Mouse (Mus musculus) lung, postnatal 0 days (tissue): ENCODE measurements around the gene Zfp772. TPM values are rescaled to one million over a fixed set of nuclear protein-coding genes. Genes with fewer than 3 reads are reported as not detected.
A peak's percentile ranks its signal among the peaks of the same experiment; 100 is the strongest.

ENCODE experiments used
- ATAC-seq: fragments of 200-750 bp; cut with Nextera tagmentation; 2 replicates; pipeline ENCODE4 v1.8.0; 2017; ENCODE audit warnings: moderate library complexity
- DNase-seq: peaks from one replicate; pipeline ENCODE4 v3.0.0-alpha.2; 2016; ENCODE audit warnings: low spot score
- H3K27ac ChIP-seq: fragments of 300-500 bp; sonication (generic); 2 replicates; pipeline ENCODE4 v1.5.1; 2014; ENCODE audit warnings: antibody characterized with exemption, mild to moderate bottlenecking, low read length, mixed read lengths
- H3K27me3 ChIP-seq: fragments of 300-500 bp; sonication (generic); replicated peaks from 2 replicates; pipeline ENCODE4 v1.6.1; 2014; ENCODE audit warnings: low read length, mixed read lengths; ENCODE audit not compliant: insufficient read depth
- H3K36me3 ChIP-seq: fragments of 300-500 bp; sonication (generic); 2 replicates; pipeline ENCODE4 v1.6.1; 2014; ENCODE audit warnings: low read length, mixed read lengths; ENCODE audit not compliant: insufficient read depth
- H3K4me1 ChIP-seq: fragments of 300-500 bp; sonication (generic); 2 replicates; pipeline ENCODE4 v1.6.1; 2014; ENCODE audit warnings: antibody characterized with exemption, low read depth, low read length, mixed read lengths; ENCODE audit not compliant: insufficient read depth
- H3K4me2 ChIP-seq: fragments of 300-500 bp; sonication (generic); replicated peaks from 2 replicates; pipeline ENCODE4 v1.6.1; 2014; ENCODE audit warnings: low read depth, mild to moderate bottlenecking, low read length, moderate library complexity, mixed read lengths
- H3K4me3 ChIP-seq: fragments of 300-500 bp; sonication (generic); 2 replicates; pipeline ENCODE4 v1.5.1; 2014; ENCODE audit warnings: low read depth, low read length
- H3K9ac ChIP-seq: fragments of 300-500 bp; sonication (generic); replicated peaks from 2 replicates; pipeline ENCODE4 v1.6.1; 2014; ENCODE audit warnings: low read depth, mild to moderate bottlenecking
- H3K9me3 ChIP-seq: fragments of 300-500 bp; sonication (generic); 2 replicates; pipeline ENCODE4 v1.6.1; 2016; ENCODE audit warnings: low read length, mixed read lengths
- CTCF ChIP-seq: IDR thresholded peaks from 2 replicates; pipeline ENCODE4 v1.5.1; 2016; ENCODE audit warnings: antibody characterized with exemption, mild to moderate bottlenecking
- EP300 ChIP-seq: IDR thresholded peaks from 2 replicates; pipeline ENCODE4 v1.6.1; 2016; ENCODE audit warnings: antibody characterized with exemption, mild to moderate bottlenecking, control low read depth
- WGBS: fragments of 180-500 bp; shearing (Covaris S2); extraction: QIAGEN DNeasy Blood & Tissue Kit; methylation state at CpG from one replicate; pipeline ENCODE4 v1.1.7; 2014; 5-methylcytosine and 5-hydroxymethylcytosine counted together
- polyA plus RNA-seq: library from polyadenylated mRNA; unstranded; fragments of >200 nt; fragmentation: Nextera tagmentation; extraction: Ambion mirVana; gene quantifications from 2 replicates; pipeline ENCODE4 v1.2.1, GENCODE M21; 2015

Zfp772 gene
- polyA plus RNA-seq, 1 experiment from 2014 or later: 4.0 TPM

DNA sequence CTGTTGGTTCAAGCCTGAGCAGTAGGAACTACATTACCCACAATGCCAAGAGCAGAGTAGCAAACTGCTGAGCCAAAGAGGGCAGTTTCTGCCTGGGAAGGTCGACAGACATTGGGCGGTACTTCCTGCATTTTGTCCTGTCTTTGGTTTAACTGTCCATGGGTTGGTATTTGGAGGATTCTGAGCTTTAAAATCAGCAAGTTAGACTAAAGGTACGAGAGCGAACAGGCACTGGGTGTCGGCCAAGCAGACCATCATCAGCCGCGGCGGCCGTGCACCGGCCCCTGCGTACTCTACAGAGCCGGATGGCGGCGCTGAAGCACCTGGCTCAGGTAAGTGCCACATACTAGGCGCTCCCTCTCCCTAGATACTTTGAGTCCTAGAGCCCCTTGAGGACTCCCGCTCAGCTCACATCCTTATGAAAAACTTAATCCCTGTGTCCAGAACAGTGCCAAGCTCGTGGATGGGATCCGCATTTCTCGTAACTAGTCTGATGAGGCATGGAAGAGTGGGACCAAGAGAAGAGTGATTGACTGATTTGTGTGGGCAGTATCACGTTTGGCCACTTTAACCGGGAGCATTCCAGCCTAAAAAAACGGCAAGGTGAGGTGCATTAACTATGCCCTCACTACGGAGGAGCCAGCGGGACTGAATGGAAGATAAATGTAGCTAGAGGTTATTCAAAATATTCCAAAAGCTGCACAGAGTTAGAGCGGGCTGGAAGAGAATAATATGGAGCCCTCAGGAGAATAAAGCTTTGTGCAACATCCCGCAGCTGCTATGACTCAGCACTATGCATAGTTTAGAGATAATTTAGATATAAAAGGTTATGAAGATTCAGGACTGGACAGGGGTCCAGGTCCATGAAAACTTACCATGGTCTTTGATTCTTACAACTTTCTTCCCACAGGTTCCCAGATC, 38.3 kb downstream of the Zfp772 start, which contains the start of gene Zfp418:
Gene Zfp418, plus strand, starts transcription at position 104 of the 921 bp plus-strand sequence.
- peak within 1 kb of the TSS; percentile 63 for H3K4me3 ChIP-seq
- DNase-seq: peak; percentile 84
- H3K9me3 ChIP-seq: no peaks in the 10 kb centered on the region
- 1% methylated on average over 26 of the region's 26 CpGs for WGBS
- no peaks in the 10 kb centered on the region for H3K4me1 ChIP-seq
- peak within 1 kb of the TSS; percentile 48 for H3K27ac ChIP-seq
- TF ChIP-seq CTCF (peak; percentile 29), EP300 (peak; percentile 38; the same call in 1 of the 2 replicates)
- H3K9ac ChIP-seq: peak within 1 kb of the TSS; percentile 30
- H3K27me3 ChIP-seq: no peaks in the 10 kb centered on the region
- H3K4me2 ChIP-seq: peak within 1 kb of the TSS; percentile 86
- peak; percentile 98 for ATAC-seq
- peaks cover 4% of the 10 kb centered on the region; the same call in 1 of the 2 replicates for H3K36me3 ChIP-seq

Other genes with a start within 250 kb of the Zfp772 start
- 0.42 TPM in 2 replicates for gene Aurkc, start 214.7 kb downstream of the Zfp772 start, polyA plus RNA-seq
- 10.4 and 11.9 TPM in 2 replicates for gene Zfp954, start 88.5 kb downstream of the Zfp772 start, polyA plus RNA-seq
- 0.54 and 0.89 TPM in 2 replicates for gene Zfp773, start 73.2 kb downstream of the Zfp772 start, polyA plus RNA-seq
- 1.3 and 1.4 TPM in 2 replicates for gene Zfp418, start 38.7 kb downstream of the Zfp772 start, polyA plus RNA-seq
- 0.32 and 0.44 TPM in 2 replicates for gene Vmn2r29, start 37.3 kb upstream of the Zfp772 start, polyA plus RNA-seq
- 1.7 and 1.8 TPM in 2 replicates for gene Gm45844, start 68.3 kb upstream of the Zfp772 start, polyA plus RNA-seq
- 48.5 and 50.6 TPM in 2 replicates for gene Clcn4, start 90.9 kb upstream of the Zfp772 start, polyA plus RNA-seq
- not detected in 2 replicates for gene Vmn2r30, start 127.6 kb upstream of the Zfp772 start, polyA plus RNA-seq
- not detected in 2 replicates for gene Gm45783, start 164.6 kb upstream of the Zfp772 start, polyA plus RNA-seq
- not detected in 2 replicates for gene Vmn2r31, start 189.7 kb upstream of the Zfp772 start, polyA plus RNA-seq